Mouse (Mus musculus): ENCODE results near the gene Cdc42ep2. TPM values are rescaled to one million over a fixed set of nuclear protein-coding genes. Genes with fewer than 3 reads are reported as not detected.

Cdc42ep2 gene
- total RNA-seq (2012; rRNA removed) (0.25 TPM in 2 replicates), total RNA-seq (2014; rRNA removed) (0.08 and 0.13 TPM in 2 replicates), polyA plus RNA-seq (2012; ENCODE audit: insufficient read length, low read depth) (0.16 and 0.20 TPM in 2 replicates)

GRCm38 (mm10) chr19:5924713-5925093 lies at the start of gene Cdc42ep2:
Gene Cdc42ep2 (minus strand): TSS chr19:5924816.
- peak within 1 kb of the TSS; percentile 16 for H3K9ac ChIP-seq (ENCODE audit: insufficient read depth, low read depth)
- H3K36me3 ChIP-seq (replicated peaks in 1 of 2; ENCODE audit: control insufficient read depth in 1 of 2, insufficient read depth in 1 of 2, low read length in 1 of 2), result no peaks in the 10 kb centered on the region
- H3K4me1 ChIP-seq (ENCODE audit: control insufficient read depth in 1 of 2, insufficient read depth in 2 of 2), result peaks cover 10 to 33% of the 10 kb centered on the region in 2 experiments
- peak within 1 kb of the TSS; percentile 72 for H3K4me2 ChIP-seq (ENCODE audit: insufficient read depth, low read depth, poor library complexity, severe bottlenecking)
- H3K27me3 ChIP-seq (replicated peaks), result peaks cover 7% of the 10 kb centered on the region
- in situ Hi-C loops (cut with MboI; ENCODE audit: low pct_ligation_motif_present, low pct_unique_long_range_greater_than_20kb, low sequenced_read_pairs), result loop anchor here (5.0 kb wide), 2 partner anchors 38 to 93 kb away; partner anchors contain the start of genes Capn1 and Pola2
- H3K27ac ChIP-seq (ENCODE audit: insufficient read depth, low read depth), result no peak within 1 kb of the TSS
- H3K9me3 ChIP-seq (replicated peaks; ENCODE audit: low read length), result no peaks in the 10 kb centered on the region
- H3K79me2 ChIP-seq (replicated peaks; ENCODE audit: control insufficient read depth, extremely low read depth, insufficient read depth, poor library complexity, severe bottlenecking), result no peaks in the 10 kb centered on the region
- peak within 1 kb of the TSS; percentile 46 to 54 (median 48) for H3K4me3 ChIP-seq (replicated peaks in 1 of 3; ENCODE audit: low read depth in 2 of 3, low read length in 2 of 3, poor library complexity in 1 of 3)
- dilution Hi-C loops (cut with MboI; ENCODE audit: extremely low pct_ligation_motif_present, extremely low pct_unique_long_range_greater_than_20kb, low sequenced_read_pairs), result no loop called here
- peak; percentile 96 for DNase-seq (ENCODE audit: extremely low read depth)
- no peak for TF ChIP-seq HCFC1 (IDR thresholded peaks at IDR 0.05; ENCODE audit: low read depth, low read length)
- peak; percentile 19; the same call in 1 of the 2 replicates for TF ChIP-seq POLR2A (IDR thresholded peaks at IDR 0.05; ENCODE audit: low read depth, low read length)

DNA sequence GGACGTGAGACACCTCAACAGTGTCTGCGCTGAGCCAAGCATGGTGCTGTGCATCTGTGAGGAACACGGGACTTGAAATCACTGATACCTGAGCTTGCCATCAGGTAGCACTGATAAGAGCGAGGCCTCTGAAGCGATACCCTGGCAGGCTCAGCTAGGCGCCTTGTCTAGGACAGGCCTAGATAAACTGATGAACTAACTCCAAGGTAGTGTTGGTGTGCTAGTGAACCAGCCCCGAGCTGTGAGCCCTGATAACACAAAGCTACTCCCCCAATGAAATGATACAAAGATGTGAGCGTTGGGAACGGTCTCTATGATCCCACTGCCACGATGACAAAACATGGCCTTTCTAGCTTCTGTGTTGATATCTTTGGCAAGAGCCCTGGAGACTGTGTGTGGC lies 43.0 kb upstream of the Cdc42ep2 start:
- no peak overlapping the region for H3K4me2 ChIP-seq (ENCODE audit: insufficient read depth, low read depth, poor library complexity, severe bottlenecking)
- dilution Hi-C loops (cut with MboI; ENCODE audit: extremely low pct_ligation_motif_present, extremely low pct_unique_long_range_greater_than_20kb, low sequenced_read_pairs), result no loop called here
- H3K27me3 ChIP-seq (replicated peaks), result no peaks in the 10 kb centered on the region
- no peak overlapping the region for H3K9ac ChIP-seq (ENCODE audit: insufficient read depth, low read depth)
- no peaks in the 10 kb centered on the region for H3K36me3 ChIP-seq (replicated peaks in 1 of 2; ENCODE audit: control insufficient read depth in 1 of 2, insufficient read depth in 1 of 2, low read length in 1 of 2)
- in situ Hi-C loops (cut with MboI; ENCODE audit: low pct_ligation_motif_present, low pct_unique_long_range_greater_than_20kb, low sequenced_read_pairs), result loop anchor here (10.0 kb wide), 2 partner anchors 97 to 157 kb away; partner anchors contain the start of genes Snx15, Tm7sf2 and Znhit2
- no peak for DNase-seq (ENCODE audit: extremely low read depth)
- H3K4me1 ChIP-seq (ENCODE audit: control insufficient read depth in 1 of 2, insufficient read depth in 2 of 2), result peaks cover 3 to 28% of the 10 kb centered on the region in 2 experiments; a peak in 3 of 4 replicates
- H3K27ac ChIP-seq (ENCODE audit: insufficient read depth, low read depth), result no peak overlapping the region
- no peaks in the 10 kb centered on the region for H3K9me3 ChIP-seq (replicated peaks; ENCODE audit: low read length)
- no peak for TF ChIP-seq ELF1 (IDR thresholded peaks at IDR 0.05; ENCODE audit: low read depth, low read length)
- no peak for TF ChIP-seq ZNF384 (IDR thresholded peaks at IDR 0.05; ENCODE audit: low read depth, low read length)
- TF ChIP-seq CHD2 (IDR thresholded peaks at IDR 0.05; ENCODE audit: low read length), result no peak
- no peak for TF ChIP-seq USF2 (conservative IDR thresholded peaks at IDR 0.05; ENCODE audit: low read depth, low read length)
- no peak for TF ChIP-seq UBTF (IDR thresholded peaks at IDR 0.05; ENCODE audit: low read depth, low read length)
- no peak for TF ChIP-seq NRF1 (IDR thresholded peaks at IDR 0.05; ENCODE audit: low read depth, low read length)
- no peak for TF ChIP-seq MAFK (IDR thresholded peaks at IDR 0.05; ENCODE audit: insufficient replicate concordance, low read length)
- no peak for TF ChIP-seq KAT2A (IDR thresholded peaks at IDR 0.05; ENCODE audit: insufficient replicate concordance, low read length)
- no peak for TF ChIP-seq TCF12 (IDR thresholded peaks at IDR 0.05; ENCODE audit: low read depth, low read length)
- no peak for TF ChIP-seq IRF4 (IDR thresholded peaks at IDR 0.05; ENCODE audit: low read depth, low read length)
- no peak for TF ChIP-seq E2F4 (IDR thresholded peaks at IDR 0.05; ENCODE audit: insufficient replicate concordance, low read depth, low read length)
- TF ChIP-seq MEF2A (IDR thresholded peaks at IDR 0.05; ENCODE audit: borderline replicate concordance, low read depth, low read length), result no peak
- no peak for TF ChIP-seq ZKSCAN1 (IDR thresholded peaks at IDR 0.05; ENCODE audit: borderline replicate concordance, low read depth, low read length)
- no peak for TF ChIP-seq MAZ (IDR thresholded peaks at IDR 0.05; ENCODE audit: low read depth, low read length)
- no peak for TF ChIP-seq MAX (IDR thresholded peaks at IDR 0.05; ENCODE audit: low read length)
- TF ChIP-seq JUN (IDR thresholded peaks at IDR 0.05; ENCODE audit: insufficient read depth, low read depth, low read length), result no peak
- no peak for TF ChIP-seq ZC3H11A (IDR thresholded peaks at IDR 0.05; ENCODE audit: low read depth, low read length)
- no peak for TF ChIP-seq POLR2AphosphoS2 (IDR thresholded peaks at IDR 0.05; ENCODE audit: low read depth, low read length)
- TF ChIP-seq ETS1 (conservative IDR thresholded peaks at IDR 0.05; ENCODE audit: low read depth, low read length), result no peak
- no peak overlapping the region for H3K4me3 ChIP-seq (replicated peaks in 1 of 3; ENCODE audit: low read depth in 2 of 3, low read length in 2 of 3, poor library complexity in 1 of 3)
- peaks cover 12% of the 10 kb centered on the region for H3K79me2 ChIP-seq (replicated peaks; ENCODE audit: control insufficient read depth, extremely low read depth, insufficient read depth, poor library complexity, severe bottlenecking)
